Mouse (Mus musculus) spleen, adult 2 months (tissue): ENCODE data around the gene Phc3.

Experiments
- CTCF ChIP-seq: fragments of 200-500 bp; IDR thresholded peaks from 2 replicates; pipeline ENCODE4 v1.5.1; 2011; ENCODE audit warnings: mild to moderate bottlenecking, inconsistent platforms; ENCODE audit not compliant: insufficient read depth, insufficient read length, insufficient replicate concordance; ENCODE audit errors: extremely low read depth
- POLR2A ChIP-seq: fragments of 200-500 bp; IDR thresholded peaks from 2 replicates; pipeline ENCODE4 v1.6.1; 2011; ENCODE audit warnings: low read depth, low read length, inconsistent platforms

DNA sequence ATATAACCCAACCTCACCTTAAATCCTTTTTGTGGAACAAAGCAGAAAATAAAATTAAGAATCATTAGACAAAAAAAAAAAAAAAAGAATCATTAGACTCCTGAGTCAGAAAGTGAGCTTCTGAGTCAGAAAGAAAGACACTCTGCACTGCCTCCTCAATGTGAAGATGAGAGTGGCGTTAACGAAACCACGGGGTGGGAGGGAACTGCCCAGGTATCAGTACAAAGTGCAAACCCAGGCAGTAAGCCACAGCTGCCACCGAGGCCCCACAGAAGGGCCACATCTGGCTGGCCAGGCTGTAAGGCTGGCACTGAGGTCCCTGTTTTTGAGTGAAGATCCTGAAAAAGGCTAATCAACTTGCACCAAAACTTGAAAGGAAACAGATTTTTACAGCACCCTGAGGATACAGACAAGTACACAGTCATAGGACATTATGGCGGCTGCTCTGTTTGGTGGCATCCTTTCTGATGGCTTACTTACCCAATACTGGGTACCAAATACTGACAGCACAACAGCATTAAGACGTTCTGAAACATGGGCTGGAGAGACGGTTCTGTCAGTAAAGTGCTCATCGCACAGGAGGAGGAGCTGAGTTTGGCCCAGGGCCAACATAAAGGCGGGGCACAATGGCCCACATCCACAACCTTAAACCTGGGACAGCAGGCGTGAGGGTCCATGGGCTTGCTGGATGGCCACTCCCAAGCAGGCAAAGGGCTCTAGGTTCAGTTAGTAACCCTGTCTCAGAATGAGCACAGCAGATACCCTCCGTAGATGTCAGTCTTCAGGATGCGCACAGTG is 16.7 kb downstream of the Phc3 start:
- no peak for TF ChIP-seq CTCF
- TF ChIP-seq POLR2A = no peak
